Mouse (Mus musculus) kidney, adult 18-20 months (tissue): Measurements from ENCODE around the gene Pttg1ip.

Experiments
- DNase-seq: peaks from one replicate; pipeline ENCODE4 v3.0.0; 2021

Pttg1ip gene

GRCm38 (mm10) chr10:77647461-77647860 lies 65.9 kb downstream of the Pttg1ip start:
- no peak for DNase-seq

GRCm38 (mm10) chr10:77647901-77648300 lies 66.4 kb downstream of the Pttg1ip start:
- no peak for DNase-seq
